Mouse (Mus musculus) frontal cortex, postnatal 10 days (tissue): ENCODE results near the gene Kdelr1.
"Not testable (repeated sequence)": the region's sequence is repeated elsewhere in the genome, so short reads cannot be mapped to it uniquely, and the experiment has no call there.

Experiments used
- DNase-seq, 2 experiments: peaks; one replicate each; pipeline ENCODE4 v3.0.0; 2022; ENCODE audit warnings: low spot score in 2 of 2, mixed read lengths in 1 of 2

The Kdelr1 gene

GRCm38 (mm10) chr7:45870282-45871058 is 2.1 kb upstream of the Kdelr1 start:
- peak; percentile 41 to 42 for DNase-seq

- DNase-seq: peak in 1 of 2 experiments; percentile 55
Measured at GRCm38 (mm10) chr7:45873061-45873947, 732 bp downstream of the Kdelr1 start.

DNA sequence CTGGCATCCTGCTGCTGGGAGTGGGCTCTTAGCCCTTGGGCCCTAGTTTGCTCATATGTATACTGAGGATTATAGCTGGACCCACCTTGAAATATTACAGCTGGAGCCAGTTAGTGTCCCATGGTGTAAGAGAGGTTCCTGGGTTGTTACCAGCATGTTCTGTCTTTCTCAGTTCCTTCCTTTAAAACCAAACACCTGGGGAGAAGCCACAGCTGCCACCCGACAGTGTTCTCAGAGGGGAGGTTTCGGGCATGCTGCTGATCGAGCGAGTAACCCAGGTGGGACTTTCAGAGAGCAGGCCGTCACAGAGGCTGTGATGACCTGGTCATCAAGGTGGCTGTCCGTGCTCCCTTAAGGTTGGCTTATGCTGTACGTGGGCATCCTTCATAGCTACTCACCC is 4.3 kb downstream of the Kdelr1 start:
- no peak for DNase-seq

- DNase-seq: not testable (repeated sequence)
Measured at GRCm38 (mm10) chr7:45878278-45878677, 5.7 kb downstream of the Kdelr1 start, which contains the start of gene Grin2d. TSS of gene Grin2d (minus strand) at chr7:45878378.

- DNase-seq: no peak
Measured at GRCm38 (mm10) chr7:45880531-45880930, 8.0 kb downstream of the Kdelr1 start.

GRCm38 (mm10) chr7:45881011-45881410 is 8.4 kb downstream of the Kdelr1 start:
- no peak for DNase-seq

GRCm38 (mm10) chr7:45887246-45887645 is 14.7 kb downstream of the Kdelr1 start:
- DNase-seq: no peak

DNA sequence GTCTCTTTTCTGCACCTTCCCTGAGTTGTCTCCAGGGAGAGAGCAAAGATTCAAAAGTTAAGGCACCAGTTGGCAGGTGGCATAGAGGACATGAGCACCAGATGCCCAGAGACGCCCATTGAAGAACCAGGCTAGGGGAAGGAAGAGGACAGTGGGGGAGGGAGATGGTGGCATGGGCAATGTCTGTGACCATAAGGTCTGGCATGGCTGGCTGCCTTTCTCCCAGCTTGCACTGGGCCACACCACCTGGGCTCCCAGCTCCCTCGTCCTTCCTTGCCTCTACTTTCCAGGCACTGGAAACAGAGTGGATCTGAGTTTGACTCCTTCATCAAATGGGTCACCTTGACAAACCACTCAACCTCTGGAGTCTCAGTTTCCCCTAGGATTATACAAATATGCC is 20.1 kb downstream of the Kdelr1 start:
- no peak for DNase-seq

DNA sequence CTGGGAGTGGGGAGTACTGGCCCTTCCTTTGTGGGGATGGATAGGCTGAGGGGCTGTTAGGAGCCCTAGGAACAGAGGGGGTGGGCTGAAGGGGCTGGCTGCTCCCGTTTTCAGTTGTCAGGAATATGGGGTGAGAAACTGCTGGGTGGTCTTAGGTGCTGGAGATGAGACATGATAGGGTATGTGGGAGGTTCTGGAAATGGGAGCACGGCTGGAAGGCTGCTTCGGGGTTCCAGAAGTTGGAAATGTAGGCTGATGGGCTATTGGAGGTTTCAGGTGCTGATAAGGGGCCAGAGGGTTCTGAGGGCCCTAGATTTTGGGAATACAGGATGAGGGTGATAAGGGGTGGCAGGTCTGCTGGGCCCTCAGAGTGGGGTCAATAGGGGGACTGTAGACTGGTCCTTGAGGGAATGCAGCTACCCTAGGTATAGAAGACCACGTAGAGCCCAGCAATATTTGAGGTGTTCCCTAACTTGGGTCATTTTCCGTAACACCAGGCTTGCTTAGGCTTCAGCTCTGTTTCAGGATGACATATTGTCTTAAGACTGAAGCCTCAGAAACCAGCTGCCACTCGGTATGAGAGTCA is 23.5 kb downstream of the Kdelr1 start:
- no peak for DNase-seq

- DNase-seq: peak; percentile 96 to 97
Measured at GRCm38 (mm10) chr7:45896517-45897257, 24.1 kb downstream of the Kdelr1 start, which contains the start of the genes Syngr4 and Tmem143. TSS of gene Syngr4 (minus strand) at chr7:45896714. TSS of gene Tmem143 (plus strand) at chr7:45896941.

GRCm38 (mm10) chr7:45897258-45897757 is 24.7 kb downstream of the Kdelr1 start:
- DNase-seq: peak; percentile 52 to 65

- not testable (repeated sequence) for DNase-seq
Measured at GRCm38 (mm10) chr7:45898125-45898524, 25.6 kb downstream of the Kdelr1 start.

DNA sequence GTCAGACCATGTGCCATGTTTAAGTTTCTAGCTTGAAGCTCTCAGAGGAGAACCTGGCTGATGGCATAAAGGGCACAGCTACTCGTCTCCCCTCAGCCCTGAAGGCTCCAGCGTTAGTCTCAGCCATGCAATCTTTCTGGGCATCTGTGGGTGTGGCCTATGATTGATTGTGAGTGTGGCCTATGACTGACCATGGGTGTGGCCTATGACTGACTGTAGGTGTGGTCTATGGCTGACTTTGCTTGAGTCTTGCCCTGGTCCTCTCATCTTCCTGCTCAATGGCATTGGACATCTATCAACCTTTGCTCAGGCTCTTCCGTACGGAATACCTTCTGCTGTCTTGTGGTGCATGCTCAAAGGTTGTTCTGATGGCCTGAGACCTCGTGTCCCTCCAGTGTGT is 29.0 kb downstream of the Kdelr1 start:
- no peak for DNase-seq

DNA sequence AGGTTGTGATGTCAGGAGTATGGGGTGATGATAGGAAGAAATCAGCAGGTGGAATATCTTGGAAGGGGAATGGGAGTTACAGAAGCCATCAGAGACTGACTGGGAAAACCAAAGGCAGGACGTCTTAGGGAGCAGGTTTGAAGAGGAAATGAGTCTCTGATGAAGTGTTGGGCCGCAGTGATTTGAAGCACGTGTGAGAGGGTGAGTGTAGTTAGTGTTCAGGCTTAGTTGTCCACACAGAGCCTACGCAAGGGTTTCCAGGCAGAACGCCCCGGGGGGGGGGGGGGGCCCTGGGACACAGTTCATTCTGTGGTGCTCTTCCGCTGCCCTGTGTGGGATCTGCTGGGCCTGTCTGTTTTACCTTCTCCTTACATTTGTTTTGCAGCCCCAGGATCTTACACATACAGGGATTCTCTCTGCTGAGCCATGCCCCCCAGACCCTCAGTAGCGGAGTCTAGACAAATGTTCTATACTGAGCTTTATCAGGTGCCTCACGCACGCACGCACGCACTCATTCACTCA is 30.0 kb downstream of the Kdelr1 start:
- DNase-seq: no peak

DNA sequence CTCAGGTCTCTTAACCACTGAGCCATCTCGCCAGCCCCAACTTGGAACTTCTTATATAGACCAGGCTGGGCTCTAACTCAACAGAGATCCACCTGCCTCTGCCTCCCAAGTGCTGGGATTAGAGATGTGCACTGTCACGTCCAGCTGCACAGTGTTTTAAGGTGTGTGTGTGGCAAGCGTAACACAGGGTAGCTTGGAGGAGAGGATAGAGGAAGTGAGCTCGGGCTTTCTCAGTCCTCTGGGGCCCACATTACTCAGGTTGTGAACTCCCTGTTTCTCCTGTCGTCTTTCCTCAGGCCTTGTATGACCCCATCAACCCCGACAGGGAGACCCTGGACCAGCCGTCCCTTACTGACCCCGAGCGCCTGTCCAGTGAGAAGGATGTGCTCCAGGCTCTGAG is 34.0 kb downstream of the Kdelr1 start:
- no peak for DNase-seq

DNA sequence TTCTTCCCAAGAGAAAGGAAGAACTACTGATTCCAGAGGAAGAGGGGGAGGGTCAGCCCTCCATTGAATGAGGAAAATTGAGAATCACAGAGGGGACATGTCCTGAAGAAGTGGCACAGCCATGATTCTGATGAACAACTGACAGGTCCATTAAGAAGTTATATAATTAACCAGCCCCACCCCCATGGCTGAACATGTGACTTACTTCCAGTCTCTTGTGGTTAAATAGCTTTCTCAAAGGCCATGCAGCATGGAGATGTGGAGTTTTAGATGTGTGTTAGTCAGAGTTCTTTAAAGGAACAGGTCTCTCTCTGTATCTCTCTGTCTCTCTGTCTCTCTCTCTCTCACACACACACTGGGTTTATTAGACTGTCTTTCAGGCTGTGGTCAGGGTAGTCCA is 35.8 kb downstream of the Kdelr1 start:
- no peak for DNase-seq

DNA sequence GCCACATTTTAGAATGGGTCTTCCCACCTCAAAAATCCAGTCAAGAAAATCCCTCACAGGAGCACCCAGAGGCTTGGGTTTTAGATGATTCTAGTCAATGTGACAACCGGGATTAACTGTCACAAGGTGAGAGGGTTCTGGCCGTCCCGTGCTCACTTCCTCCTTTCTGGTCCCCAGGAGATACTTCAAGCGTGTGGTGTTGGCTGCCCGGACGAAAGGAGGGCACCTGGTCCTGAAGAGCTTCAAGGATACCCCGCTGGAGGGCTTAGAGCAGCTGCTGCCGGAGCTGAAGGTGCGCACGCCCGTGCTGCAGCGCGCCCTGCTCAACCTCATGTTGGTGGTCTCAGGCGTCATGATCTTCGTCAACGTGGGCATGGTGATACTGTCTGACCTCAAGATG is 36.6 kb downstream of the Kdelr1 start:
- no peak for DNase-seq

DNA sequence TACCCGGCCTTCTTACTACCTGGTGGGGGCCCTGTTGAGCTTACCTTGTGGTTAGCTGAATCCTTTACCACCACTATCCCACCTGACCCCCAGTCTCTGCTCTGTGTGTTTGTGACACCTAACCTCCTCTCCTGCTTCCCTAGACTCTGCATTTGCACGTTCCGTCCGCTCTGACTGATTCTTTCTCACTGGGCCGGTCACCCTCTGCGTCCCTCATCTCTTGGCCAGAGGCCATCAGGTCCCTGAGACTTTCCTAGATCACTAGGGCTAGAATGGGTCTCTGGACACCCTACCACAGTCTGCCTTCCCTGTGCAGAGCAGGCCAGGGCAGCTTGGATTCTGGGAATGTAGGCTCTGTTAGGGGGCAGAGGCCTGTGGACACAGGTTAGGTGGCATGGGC is 41.5 kb downstream of the Kdelr1 start:
- DNase-seq: no peak

- DNase-seq: no peak
Measured at GRCm38 (mm10) chr7:45915011-45915410, 42.4 kb downstream of the Kdelr1 start.

DNA sequence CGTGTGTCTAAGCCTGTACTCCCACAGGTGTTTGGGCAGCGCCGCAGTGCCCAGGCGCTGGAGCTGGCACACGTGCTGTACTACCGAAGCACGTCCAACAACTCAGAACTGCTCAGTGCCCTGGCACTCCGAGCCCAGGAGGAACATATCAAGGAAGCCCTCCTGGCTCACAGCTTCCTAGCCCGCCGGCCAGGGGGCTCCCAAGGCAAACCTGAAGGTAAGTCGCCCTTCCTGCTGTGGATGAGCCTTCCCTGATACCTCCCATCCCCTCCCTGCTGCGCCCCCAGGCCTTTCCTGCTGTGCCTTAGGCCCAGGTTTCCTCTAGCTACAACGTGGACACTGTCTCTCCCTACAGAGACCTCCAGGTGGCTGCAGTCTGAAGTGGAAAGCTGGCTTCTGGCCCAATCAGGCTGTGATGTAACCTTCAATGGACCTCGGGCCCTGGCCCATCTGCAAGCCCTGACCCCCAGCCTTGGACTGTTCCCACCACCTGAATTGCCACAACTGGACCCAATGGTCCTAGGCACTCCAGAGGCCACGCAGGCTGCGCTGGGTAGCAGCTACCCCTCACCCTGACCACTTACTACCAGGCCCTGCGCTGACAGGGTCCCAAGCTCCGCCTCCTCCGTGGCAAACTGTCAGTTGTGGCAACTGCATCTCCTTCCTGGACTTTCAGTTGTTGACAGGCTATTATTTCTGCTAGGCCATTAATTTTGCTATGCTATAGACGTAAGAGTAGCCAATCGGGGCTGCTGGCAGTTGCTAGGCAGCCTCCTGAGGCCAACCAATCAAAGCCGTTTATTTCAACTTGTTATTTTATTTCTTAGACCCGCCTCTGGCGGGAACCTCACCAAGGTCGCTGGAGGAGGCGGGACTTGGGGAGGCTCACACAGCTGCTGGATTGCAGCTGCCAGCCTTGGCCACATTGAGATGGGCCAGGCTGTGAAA is 43.8 kb downstream of the Kdelr1 start:
- DNase-seq: peak; percentile 73 to 85
